Mouse (Mus musculus) cortical plate, adult 2 months (tissue): ENCODE results near the gene Trappc6a.

Source experiments
- CTCF ChIP-seq: fragments of 200-500 bp; IDR thresholded peaks from 2 replicates; pipeline ENCODE4 v1.5.1; 2011; ENCODE audit warnings: mild to moderate bottlenecking, control low read depth, low read length; ENCODE audit not compliant: insufficient read depth; ENCODE audit errors: extremely low read depth
- POLR2A ChIP-seq: fragments of 200-500 bp; IDR thresholded peaks from 2 replicates; pipeline ENCODE4 v1.6.1; 2011; ENCODE audit warnings: mild to moderate bottlenecking, low read length, control low read depth; ENCODE audit not compliant: insufficient read depth; ENCODE audit errors: extremely low read depth

GRCm38 (mm10) chr7:19491731-19492130 lies 16.5 kb upstream of the Trappc6a start:
- no peak for TF ChIP-seq POLR2A
- TF ChIP-seq CTCF = no peak
